17 mouse cellular contexts compared by ENCODE assay signal in genomic region chr14:71103955-71104354, GRCm38 (mm10).
DNase-seq lines count a peak whose midpoint lies in the region; ATAC-seq lines count a peak whose summit lies in the region.
"Had no signal": no experiment of that assay in that cellular context is flagged by ENCODE, and none has a peak within 500 bp of the region (broad histone marks: within the 10 kb centered on the region; RNA-seq: fewer than 3 reads in every experiment).

No protein-coding gene starts in this region.

- H3K4me3 ChIP-seq in midbrain, embryonic 11.5 days (ENCODE audit: low read depth, low read length) = no peak overlapping the region
- H3K4me3 ChIP-seq: forebrain, embryonic 15.5 days; limb, embryonic 12.5 days; midbrain, embryonic 15.5 days; neural tube, embryonic 12.5 days had no signal

- no peak for ATAC-seq in midbrain, embryonic 11.5 days (ENCODE audit: low FRiP score)
- ATAC-seq: forebrain, embryonic 15.5 days; inflammation-experienced regulatory T-cells, adult 6 months; midbrain, embryonic 15.5 days had no signal

- 35% methylated on average over 5 of the region's 5 CpGs for WGBS in large intestine, adult 2 months
- 86% methylated on average over 5 of the region's 5 CpGs for WGBS in midbrain, embryonic 11.5 days

- H3K27ac ChIP-seq in midbrain, embryonic 11.5 days (ENCODE audit: low read depth, low read length) = no peak overlapping the region
- H3K27ac ChIP-seq: forebrain, embryonic 15.5 days; limb, embryonic 12.5 days; midbrain, embryonic 15.5 days; neural tube, embryonic 12.5 days had no signal

- intact Hi-C loops in left cerebral cortex, postnatal 4 days (cut with DNase I) = no loop called here

- H3K4me2 ChIP-seq in midbrain, embryonic 11.5 days = no peak overlapping the region
- H3K4me2 ChIP-seq: forebrain, embryonic 15.5 days; limb, embryonic 12.5 days; midbrain, embryonic 15.5 days; neural tube, embryonic 12.5 days had no signal

- peak; percentile 37 for DNase-seq in adrenal gland, adult 8-10 months
- no peak for DNase-seq in adrenal gland, adult 18-20 months (ENCODE audit: low spot score in 2 of 2)
- DNase-seq in left cerebral cortex, adult 9 months (ENCODE audit: low spot score in 2 of 2) = peak; percentile 28 to 37
- DNase-seq in left cerebral cortex, postnatal 4 days = no peak
- DNase-seq in NIH3T3 (ENCODE audit: low read depth) = peak; percentile 87
- peak; percentile 21 for DNase-seq in large intestine, adult 2 months (ENCODE audit: low read depth, low spot score)
- DNase-seq in midbrain, embryonic 11.5 days (ENCODE audit: low spot score, missing footprints) = no peak
- DNase-seq in cerebellum, postnatal 10 days = no peak
- DNase-seq: cerebellum, postnatal 14 days; kidney, postnatal 14 days; lung, postnatal 4 days; thymus, adult 2 months had no signal

- no peaks in the 10 kb centered on the region for H3K9me3 ChIP-seq in midbrain, embryonic 11.5 days (ENCODE audit: control insufficient read depth, low read length)
- H3K9me3 ChIP-seq: forebrain, embryonic 15.5 days; limb, embryonic 12.5 days; midbrain, embryonic 15.5 days; neural tube, embryonic 12.5 days had no signal

- H3K27me3 ChIP-seq in midbrain, embryonic 11.5 days (ENCODE audit: control insufficient read depth, insufficient read depth, low read length) = no peaks in the 10 kb centered on the region
- H3K27me3 ChIP-seq: forebrain, embryonic 15.5 days; limb, embryonic 12.5 days; midbrain, embryonic 15.5 days; neural tube, embryonic 12.5 days had no signal

- no peak overlapping the region for H3K9ac ChIP-seq in midbrain, embryonic 11.5 days (ENCODE audit: low read length)
- H3K9ac ChIP-seq: forebrain, embryonic 15.5 days; limb, embryonic 12.5 days; midbrain, embryonic 15.5 days; neural tube, embryonic 12.5 days had no signal

- no peaks in the 10 kb centered on the region for H3K36me3 ChIP-seq in midbrain, embryonic 11.5 days (ENCODE audit: control insufficient read depth, insufficient read depth, low read length)
- H3K36me3 ChIP-seq: forebrain, embryonic 15.5 days; limb, embryonic 12.5 days; midbrain, embryonic 15.5 days; neural tube, embryonic 12.5 days had no signal

- H3K4me1 ChIP-seq in midbrain, embryonic 11.5 days (ENCODE audit: control insufficient read depth, insufficient read depth, low read length) = no peaks in the 10 kb centered on the region
- H3K4me1 ChIP-seq: forebrain, embryonic 15.5 days; limb, embryonic 12.5 days; midbrain, embryonic 15.5 days; neural tube, embryonic 12.5 days had no signal

Comparison
In these comparisons a context has a peak if more than half of its experiments do, and no peak if none do; other contexts are left out.
1. DNase-seq: peak in adrenal gland, adult 8-10 months (single experiment), left cerebral cortex, adult 9 months (2 of 2), NIH3T3 (single experiment) and large intestine, adult 2 months (single experiment); none in adrenal gland, adult 18-20 months (0 of 2), left cerebral cortex, postnatal 4 days (single experiment), midbrain, embryonic 11.5 days (single experiment) and cerebellum, postnatal 10 days (0 of 2).